Mouse (Mus musculus) kidney, adult 18-20 months (tissue): ENCODE data around the gene Inpp4b.
"Not testable (repeated sequence)": the region's sequence is repeated elsewhere in the genome, so short reads cannot be mapped to it uniquely, and the experiment has no call there.

Experiments used
- DNase-seq: peaks from one replicate; pipeline ENCODE4 v3.0.0; 2021

Gene Inpp4b

GRCm38 (mm10) chr8:81782781-81783180 is 440.4 kb downstream of the Inpp4b start:
- DNase-seq, result no peak

GRCm38 (mm10) chr8:81784775-81785174 is 442.4 kb downstream of the Inpp4b start:
- DNase-seq, result no peak

- no peak for DNase-seq
Observed at GRCm38 (mm10) chr8:81788498-81788897, 446.1 kb downstream of the Inpp4b start.

GRCm38 (mm10) chr8:81792649-81793048 is 450.3 kb downstream of the Inpp4b start:
- no peak for DNase-seq

- DNase-seq, result no peak
Observed at GRCm38 (mm10) chr8:81798501-81798900, 456.1 kb downstream of the Inpp4b start.

- no peak for DNase-seq
Observed at GRCm38 (mm10) chr8:81800792-81801191, 458.4 kb downstream of the Inpp4b start.

GRCm38 (mm10) chr8:81806797-81807196 is 464.4 kb downstream of the Inpp4b start:
- peak; percentile 55 for DNase-seq

- peak; percentile 17 for DNase-seq
Observed at GRCm38 (mm10) chr8:81807578-81807977, 465.2 kb downstream of the Inpp4b start.

- no peak for DNase-seq
Observed at GRCm38 (mm10) chr8:81808406-81808805, 466.1 kb downstream of the Inpp4b start.

DNA sequence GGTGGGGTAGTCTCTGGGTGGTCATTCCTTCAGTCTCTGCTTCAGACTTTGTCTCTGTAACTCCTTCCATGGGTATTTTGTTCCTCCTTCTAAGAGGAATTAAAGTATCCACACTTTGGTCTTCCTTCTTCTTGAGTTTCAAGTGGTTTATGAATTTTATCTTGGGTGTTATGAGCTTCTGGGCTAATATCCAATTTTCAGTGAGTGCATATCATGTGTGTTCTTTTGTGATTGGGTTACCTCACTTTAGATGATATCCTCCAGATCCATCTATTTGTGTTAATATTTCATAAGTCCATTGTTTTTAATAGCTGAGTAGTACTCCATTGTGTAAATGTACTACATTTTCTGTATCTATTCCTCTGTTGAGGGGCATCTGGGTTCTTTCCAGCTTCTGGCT is 467.1 kb downstream of the Inpp4b start:
- DNase-seq, result not testable (repeated sequence)

DNA sequence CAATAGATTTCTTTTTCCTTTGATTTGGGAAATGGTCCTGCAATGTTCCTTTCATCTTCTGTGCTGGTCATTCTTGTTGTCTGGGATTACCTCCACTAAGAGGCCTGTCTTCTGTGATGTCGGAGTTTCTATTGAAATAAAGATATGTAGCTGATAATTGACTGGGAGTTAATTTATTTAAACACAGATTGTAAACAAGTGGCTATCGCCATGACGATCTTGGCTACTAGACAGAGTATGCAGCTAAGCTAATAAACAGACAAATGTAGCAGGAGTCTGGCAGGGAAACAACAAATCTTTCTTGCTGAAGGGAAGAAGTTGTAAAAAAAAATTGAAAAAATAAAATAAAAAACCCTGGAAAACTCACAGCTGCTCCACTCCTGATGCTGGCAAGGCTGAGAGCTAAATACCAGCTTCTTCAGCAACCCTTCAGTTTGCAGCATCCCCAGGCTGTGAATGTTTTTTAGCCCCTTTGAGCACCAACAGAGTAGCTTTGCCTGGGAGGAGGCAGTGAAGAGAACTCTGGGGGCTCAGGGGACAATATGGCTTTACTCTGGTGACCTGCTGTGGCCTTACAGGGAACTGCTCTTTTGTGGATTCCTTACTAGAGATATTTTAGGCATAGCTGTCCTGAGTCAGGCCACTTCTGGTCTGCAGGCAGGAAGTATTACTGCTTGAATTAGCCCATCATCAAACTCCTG is 469.8 kb downstream of the Inpp4b start:
- DNase-seq, result peak; percentile 20

GRCm38 (mm10) chr8:81814742-81815141 is 472.4 kb downstream of the Inpp4b start:
- no peak for DNase-seq

DNA sequence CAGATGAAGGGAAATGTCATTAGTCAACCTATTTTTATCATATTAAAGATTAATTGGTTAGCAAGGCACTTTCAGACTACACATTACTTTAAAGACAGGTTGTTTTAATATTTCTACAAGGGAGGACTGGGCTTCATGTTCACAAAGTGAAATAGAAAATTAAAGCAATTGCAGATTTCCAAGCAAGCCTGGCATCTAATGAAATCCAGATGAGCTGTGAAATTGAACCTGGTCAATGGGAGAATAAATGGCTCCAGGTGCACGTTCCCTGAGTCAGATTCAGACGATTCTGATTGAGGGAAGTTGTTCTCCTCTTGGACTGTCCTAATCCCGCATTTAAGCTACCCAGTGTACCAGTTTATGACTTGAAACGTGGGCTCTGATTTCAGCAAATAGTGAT is 473.2 kb downstream of the Inpp4b start:
- DNase-seq, result no peak

DNA sequence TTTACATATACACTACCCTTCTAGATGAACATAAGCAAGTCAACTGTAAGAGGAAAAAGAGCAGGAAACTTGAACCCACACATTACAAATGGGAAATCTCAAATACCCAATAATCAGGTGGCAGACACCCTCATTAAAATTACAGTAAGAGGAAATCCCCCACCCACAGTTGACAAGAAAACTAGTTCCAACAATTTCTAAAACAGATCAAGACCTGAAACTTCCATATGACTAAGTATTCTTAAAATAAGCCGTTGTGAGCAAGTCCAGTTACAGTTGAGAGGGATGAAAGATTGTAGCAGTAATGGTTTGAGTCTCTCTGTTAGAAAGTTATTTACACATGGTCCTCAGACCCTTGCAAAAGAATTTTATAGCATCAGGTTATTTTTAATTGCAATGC is 480.8 kb downstream of the Inpp4b start:
- no peak for DNase-seq

- no peak for DNase-seq
Observed at GRCm38 (mm10) chr8:81824975-81825374, 482.6 kb downstream of the Inpp4b start.

DNA sequence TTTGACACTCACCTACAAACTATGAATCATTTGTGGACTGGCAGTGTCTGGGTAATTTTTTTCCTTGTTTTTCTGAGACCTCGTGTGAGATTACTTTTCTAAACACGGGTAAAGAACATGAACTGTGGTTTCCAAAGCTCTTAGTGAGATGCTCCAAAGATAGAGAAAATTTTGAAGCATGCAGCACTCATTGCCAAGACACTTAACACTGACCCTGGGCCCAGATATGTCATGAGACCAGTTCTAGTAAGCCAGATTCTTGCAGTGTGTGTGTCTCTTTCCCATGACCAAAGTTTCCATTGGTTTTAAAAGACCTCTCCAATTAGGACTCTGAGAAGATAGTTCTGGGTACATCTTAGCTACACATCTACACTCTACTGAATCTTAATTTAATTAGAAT is 484.1 kb downstream of the Inpp4b start:
- DNase-seq, result no peak

GRCm38 (mm10) chr8:81827306-81827913 is 485.1 kb downstream of the Inpp4b start:
- no peak for DNase-seq

- DNase-seq, result no peak
Observed at GRCm38 (mm10) chr8:81831430-81831829, 489.1 kb downstream of the Inpp4b start.

- no peak for DNase-seq
Observed at GRCm38 (mm10) chr8:81833852-81834251, 491.5 kb downstream of the Inpp4b start.

DNA sequence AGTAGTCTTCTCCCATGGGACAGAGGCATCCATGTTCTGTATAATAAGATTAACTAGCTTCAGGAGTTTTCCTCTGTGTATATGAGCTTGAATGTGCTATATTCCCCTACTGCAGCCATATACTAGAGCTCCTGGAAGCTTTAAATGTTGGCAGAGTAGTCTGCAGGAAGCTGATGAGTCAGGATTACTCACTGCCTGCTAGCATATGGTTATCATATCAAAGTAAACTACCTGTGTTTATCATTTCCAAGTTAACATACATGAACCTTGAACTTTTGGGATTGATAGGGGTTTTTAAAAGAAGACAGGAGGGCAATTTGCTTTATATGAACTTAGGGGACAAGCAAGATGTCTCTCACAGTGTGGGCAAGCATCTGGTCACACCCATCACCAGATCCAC is 498.2 kb downstream of the Inpp4b start:
- no peak for DNase-seq

GRCm38 (mm10) chr8:81844104-81844982 is 502.0 kb downstream of the Inpp4b start:
- no peak for DNase-seq

GRCm38 (mm10) chr8:81847929-81848328 is 505.6 kb downstream of the Inpp4b start:
- no peak for DNase-seq

DNA sequence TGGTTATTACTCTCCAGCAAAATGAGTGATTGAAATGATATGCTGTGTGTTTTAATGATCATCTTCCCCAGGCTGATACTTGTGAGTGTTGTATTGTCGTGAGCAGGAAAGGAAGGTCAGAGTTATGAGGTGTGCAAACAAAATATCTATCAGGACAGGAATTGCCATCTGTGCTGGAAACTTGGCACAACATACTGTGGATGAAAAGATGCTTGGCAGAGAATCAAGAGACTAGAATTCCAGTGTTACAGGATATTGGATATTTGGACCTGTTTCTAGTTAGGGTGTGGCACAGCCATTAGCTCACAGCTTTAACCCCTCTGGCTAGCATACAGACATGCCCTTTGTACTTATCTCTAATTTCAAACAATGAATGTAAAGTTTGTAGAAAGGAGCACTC is 507.6 kb downstream of the Inpp4b start:
- no peak for DNase-seq

- DNase-seq, result no peak
Observed at GRCm38 (mm10) chr8:81853184-81853583, 510.8 kb downstream of the Inpp4b start.
